Mouse (Mus musculus): ENCODE measurements around the gene Ifitm3.

DNA sequence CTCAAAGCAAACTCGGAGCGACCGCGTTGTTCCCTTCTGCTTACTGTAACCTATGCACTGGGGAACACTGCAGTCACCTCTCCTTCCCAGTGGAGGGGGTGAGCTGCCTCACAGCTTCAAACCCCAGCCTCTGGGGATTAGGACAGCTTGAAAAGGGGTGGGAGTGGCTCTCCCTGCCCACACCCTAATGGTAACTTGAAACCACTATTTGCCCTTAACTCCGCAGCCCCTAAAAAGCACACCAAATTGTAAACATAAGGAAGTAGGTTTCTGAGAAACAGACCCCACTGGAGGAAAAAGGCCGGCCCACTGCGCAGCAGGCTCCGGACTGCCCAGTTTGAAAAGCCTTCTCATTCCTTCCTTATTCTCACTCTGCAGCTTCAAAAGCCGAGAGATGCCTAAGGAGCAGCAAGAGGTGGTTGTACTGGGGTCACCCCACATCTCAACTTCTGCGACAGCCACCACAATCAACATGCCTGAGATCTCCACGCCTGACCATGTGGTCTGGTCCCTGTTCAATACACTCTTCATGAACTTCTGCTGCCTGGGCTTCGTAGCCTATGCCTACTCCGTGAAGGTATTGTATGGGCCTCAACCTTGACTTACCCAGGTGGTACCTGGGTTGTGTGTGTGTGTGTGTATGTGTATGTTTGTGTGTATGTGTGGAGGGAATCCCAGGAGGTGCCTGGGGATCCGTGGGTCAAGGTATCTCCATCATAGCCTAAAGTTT lies 42.5 kb downstream of the Ifitm3 start:
- TF ChIP-seq CTCF (IDR thresholded peaks at IDR 0.05; ENCODE audit: borderline replicate concordance, control insufficient read depth, extremely low read depth, insufficient read depth, low read length, poor library complexity) = no peak
- no peak for TF ChIP-seq POLR2A (IDR thresholded peaks at IDR 0.05; ENCODE audit: control insufficient read depth, extremely low read depth, insufficient read depth, low read length, poor library complexity)

Data from thymus, adult 2 months (tissue).